Comparison of ENCODE assay signal across 10 mouse cellular contexts in the genomic region with DNA sequence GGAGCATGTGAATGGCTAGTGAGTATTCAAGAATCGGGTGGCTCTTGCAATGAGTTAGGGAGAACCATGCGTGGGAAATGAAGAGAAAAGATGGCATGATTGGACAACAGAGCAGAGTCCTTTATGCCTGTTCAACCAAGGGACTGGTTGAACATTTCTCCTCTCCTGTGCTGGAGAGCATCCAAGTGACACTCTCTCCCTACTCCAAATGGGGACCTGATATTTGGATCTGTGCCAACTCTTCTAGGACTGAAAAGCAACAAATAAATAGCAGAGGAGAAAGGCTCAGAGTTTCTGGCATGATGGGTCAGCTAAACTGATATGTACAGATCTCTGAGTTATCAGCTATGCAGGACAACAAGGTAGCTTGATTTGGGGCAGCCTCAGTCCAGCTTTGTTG. TPM values are rescaled to one million over a fixed set of nuclear protein-coding genes. Genes with fewer than 3 reads are reported as not detected.
"Had no signal": no experiment of that assay in that cellular context is flagged by ENCODE, and none has a peak within 500 bp of the region (broad histone marks: within the 10 kb centered on the region; RNA-seq: fewer than 3 reads in every experiment).

No protein-coding gene starts in this region.

- ATAC-seq: midbrain, embryonic 13.5 days had no signal

- H3K4me3 ChIP-seq: limb, embryonic 10.5 days; liver, embryonic 15.5 days; midbrain, embryonic 13.5 days; neural tube, embryonic 12.5 days had no signal

- H3K36me3 ChIP-seq: limb, embryonic 10.5 days; liver, embryonic 15.5 days; midbrain, embryonic 13.5 days; neural tube, embryonic 12.5 days had no signal

- H3K9ac ChIP-seq: liver, embryonic 15.5 days; midbrain, embryonic 13.5 days; neural tube, embryonic 12.5 days had no signal

- H3K4me1 ChIP-seq: limb, embryonic 10.5 days; midbrain, embryonic 13.5 days; neural tube, embryonic 12.5 days had no signal

- H3K4me2 ChIP-seq: liver, embryonic 15.5 days; midbrain, embryonic 13.5 days; neural tube, embryonic 12.5 days had no signal

- H3K27me3 ChIP-seq: liver, embryonic 15.5 days; midbrain, embryonic 13.5 days; neural tube, embryonic 12.5 days had no signal

- H3K9me3 ChIP-seq: limb, embryonic 10.5 days; liver, embryonic 15.5 days; midbrain, embryonic 13.5 days; neural tube, embryonic 12.5 days had no signal

- DNase-seq: kidney, adult 11 months; lung, postnatal 36 days; thymus, adult 2 months; thymus, postnatal 25 days had no signal

- H3K27ac ChIP-seq: kidney, postnatal 0 days; limb, embryonic 10.5 days; midbrain, embryonic 13.5 days; neural tube, embryonic 12.5 days had no signal

RNA-seq across cellular contexts. Expression of gene Tmem100, which starts 35.4 kb away (rescaled TPM):
- total RNA-seq: monocyte, adult 5-6 weeks had no signal
